Mouse (Mus musculus): ENCODE results near the gene Lrrc46.

Lrrc46 gene

GRCm38 (mm10) chr11:97048090-97048650 is 7.0 kb upstream of the Lrrc46 start:
- no peak for DNase-seq

GRCm38 (mm10) chr11:97045861-97046260 is 4.7 kb upstream of the Lrrc46 start:
- DNase-seq, result no peak

GRCm38 (mm10) chr11:97044902-97045301 is 3.7 kb upstream of the Lrrc46 start:
- no peak for DNase-seq

GRCm38 (mm10) chr11:97040301-97041021 is 746 bp downstream of the Lrrc46 start:
- no peak for DNase-seq

GRCm38 (mm10) chr11:97038881-97039280 is 2.3 kb downstream of the Lrrc46 start:
- no peak for DNase-seq

GRCm38 (mm10) chr11:97036141-97036540 is 5.1 kb downstream of the Lrrc46 start:
- DNase-seq, result no peak

DNA sequence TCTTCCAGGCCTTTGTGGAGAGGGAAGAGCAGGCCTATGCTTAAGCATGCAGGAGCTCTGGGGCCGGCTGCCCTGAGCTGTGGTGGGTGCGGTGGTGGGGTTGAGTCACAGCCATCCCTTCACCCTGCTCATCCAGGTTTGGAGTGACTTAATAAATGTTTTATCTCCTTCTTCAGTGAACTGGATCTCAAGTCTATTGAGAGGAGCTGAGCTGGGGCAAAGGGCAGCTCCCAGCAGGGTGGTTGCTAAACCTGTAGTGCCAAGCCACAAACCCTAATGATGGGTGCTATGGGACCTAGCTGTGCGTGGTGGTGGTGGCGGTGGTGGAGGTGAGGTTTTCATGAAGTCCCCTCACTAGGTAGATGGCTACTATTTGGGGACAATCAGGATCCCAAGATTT is 7.4 kb downstream of the Lrrc46 start:
- no peak for DNase-seq

- DNase-seq, result no peak
These were observed 8.7 kb downstream of the Lrrc46 start for GRCm38 (mm10) chr11:97032499-97032898.

DNA sequence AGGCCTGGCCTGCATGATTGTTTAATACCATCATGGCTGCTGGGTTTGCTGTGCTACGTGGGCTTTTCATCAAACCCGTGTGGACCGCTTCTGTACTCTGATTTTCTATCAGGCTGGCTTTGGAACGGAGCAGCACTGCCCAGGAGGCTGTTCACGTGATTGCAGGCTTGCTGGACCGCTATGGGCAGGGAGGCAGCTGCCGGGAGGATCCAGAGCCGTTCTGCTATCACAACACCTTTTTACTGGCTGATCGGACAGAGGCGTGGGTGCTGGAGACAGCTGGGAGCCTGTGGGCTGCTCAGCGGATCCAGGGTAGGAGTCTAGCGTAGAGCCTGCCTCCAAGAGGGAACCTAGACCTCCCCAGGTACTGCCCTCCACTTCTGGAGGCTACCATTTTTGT is 9.2 kb downstream of the Lrrc46 start:
- DNase-seq, result no peak

- no peak for DNase-seq
These were observed 10.8 kb downstream of the Lrrc46 start for GRCm38 (mm10) chr11:97030426-97030825.

GRCm38 (mm10) chr11:97029686-97030417 is 11.4 kb downstream of the Lrrc46 start, which contains the start of gene Scrn2:
Gene Scrn2 (plus strand): TSS chr11:97029938.
- peak; percentile 67 for DNase-seq

GRCm38 (mm10) chr11:97025721-97026344 is 15.4 kb downstream of the Lrrc46 start:
- DNase-seq, result peak; percentile 88

DNA sequence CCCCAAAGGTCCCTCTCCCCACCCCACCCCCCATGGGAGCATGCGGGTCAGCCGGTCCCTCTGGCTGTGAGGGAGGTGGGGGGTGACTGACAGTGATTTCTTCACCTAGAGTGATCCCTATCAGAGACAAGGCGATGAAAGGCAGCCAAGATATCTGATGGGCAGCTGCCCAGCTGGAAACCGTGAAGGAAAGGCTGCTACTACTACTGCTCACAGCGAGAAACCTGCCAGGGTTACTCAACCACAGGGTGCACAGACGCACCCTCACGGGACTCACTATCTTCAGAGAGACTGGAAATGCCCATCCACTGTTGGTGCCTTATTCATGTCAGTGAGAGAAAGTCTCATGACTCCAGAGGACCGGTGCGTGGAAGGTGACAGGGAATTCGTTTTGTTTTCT is 16.2 kb downstream of the Lrrc46 start:
- no peak for DNase-seq

DNA sequence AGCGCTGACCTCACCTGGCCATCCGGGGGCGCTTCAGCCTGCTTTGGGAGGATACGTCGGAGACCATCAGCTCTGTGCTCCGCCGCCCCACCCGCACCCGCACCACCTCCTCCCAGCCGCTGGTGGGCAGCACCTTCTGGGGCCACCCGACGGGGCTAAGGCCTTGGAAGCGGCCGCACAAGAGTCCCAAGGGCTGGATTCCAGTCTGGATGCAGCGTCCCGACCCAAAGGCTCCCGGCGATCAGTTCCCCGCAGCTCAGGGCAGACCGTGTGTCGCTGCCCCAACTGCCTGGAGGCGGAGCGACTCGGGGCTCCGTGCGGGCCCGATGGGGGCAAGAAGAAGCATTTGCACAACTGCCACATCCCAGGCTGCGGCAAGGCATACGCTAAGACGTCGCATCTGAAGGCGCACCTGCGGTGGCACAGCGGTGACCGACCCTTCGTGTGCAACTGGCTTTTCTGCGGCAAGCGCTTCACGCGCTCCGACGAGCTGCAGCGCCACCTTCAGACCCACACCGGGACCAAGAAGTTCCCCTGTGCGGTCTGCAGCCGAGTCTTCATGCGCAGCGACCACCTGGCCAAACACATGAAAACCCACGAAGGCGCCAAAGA is 19.2 kb downstream of the Lrrc46 start:
- DNase-seq, result peak; percentile 75

- DNase-seq, result no peak
These were observed 20.0 kb downstream of the Lrrc46 start for GRCm38 (mm10) chr11:97021121-97021765.

DNA sequence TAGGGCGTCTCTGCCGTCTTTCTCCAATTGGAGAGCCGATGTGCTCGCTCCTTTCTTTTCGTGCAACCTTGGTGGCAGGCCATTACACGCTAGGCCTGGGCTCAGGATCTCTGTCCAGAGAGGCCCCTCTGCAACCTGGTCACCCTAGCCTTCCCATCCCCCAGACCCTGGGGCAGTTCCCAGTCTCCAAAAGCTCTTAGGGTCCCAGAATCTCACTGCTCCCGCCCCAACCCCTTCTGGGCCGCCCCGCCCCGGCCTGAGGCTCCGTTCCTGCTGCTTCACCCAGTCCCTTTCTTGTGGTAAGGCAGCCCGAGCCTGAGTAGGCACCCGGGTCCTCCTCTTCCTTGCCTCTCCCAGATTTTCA is 21.9 kb downstream of the Lrrc46 start:
- no peak for DNase-seq

- no peak for DNase-seq
These were observed 22.4 kb downstream of the Lrrc46 start for GRCm38 (mm10) chr11:97018583-97019344.

DNA sequence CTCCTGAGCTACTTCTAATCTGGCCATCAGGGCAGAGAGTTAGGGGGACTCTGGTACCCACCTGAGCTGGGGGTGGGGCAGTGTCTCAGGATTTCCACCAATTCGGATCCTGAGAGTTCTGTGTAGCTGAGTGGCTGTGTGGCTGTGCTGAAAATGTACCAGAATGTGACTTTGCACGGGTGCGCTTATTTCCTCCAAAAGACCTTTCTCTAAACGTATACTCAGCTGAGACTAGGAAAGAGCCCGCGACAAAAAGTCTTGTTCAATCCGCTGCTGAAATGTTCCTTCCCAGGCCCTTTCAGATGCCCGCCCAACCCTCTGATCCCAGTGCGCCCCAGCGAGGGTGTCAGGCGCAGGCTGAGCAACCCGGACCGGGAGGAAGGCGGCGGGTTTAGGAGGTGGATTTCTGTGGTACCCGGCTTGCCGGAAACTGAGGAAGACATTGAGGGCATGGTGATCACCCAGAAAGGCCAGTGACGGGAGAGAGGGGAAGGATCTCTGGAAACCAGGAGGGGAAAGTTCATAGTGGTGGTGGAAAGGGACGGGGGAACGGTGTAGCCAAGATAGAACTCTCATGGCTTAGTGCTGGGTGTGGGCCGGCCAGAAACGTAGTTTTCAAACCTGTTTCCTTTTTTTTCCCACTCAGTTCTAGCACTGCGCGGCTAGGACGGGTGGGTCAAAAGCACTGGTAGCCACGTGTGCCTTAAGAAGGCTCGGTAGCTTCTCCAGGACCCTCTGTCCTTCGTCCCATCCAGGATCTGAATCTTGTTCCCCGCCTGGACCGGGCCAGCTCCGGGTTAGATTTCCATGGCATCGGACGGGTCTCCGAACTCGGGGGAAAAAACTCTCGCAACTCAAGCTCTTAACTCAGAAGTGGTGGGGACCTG is 23.3 kb downstream of the Lrrc46 start:
- no peak for DNase-seq

DNA sequence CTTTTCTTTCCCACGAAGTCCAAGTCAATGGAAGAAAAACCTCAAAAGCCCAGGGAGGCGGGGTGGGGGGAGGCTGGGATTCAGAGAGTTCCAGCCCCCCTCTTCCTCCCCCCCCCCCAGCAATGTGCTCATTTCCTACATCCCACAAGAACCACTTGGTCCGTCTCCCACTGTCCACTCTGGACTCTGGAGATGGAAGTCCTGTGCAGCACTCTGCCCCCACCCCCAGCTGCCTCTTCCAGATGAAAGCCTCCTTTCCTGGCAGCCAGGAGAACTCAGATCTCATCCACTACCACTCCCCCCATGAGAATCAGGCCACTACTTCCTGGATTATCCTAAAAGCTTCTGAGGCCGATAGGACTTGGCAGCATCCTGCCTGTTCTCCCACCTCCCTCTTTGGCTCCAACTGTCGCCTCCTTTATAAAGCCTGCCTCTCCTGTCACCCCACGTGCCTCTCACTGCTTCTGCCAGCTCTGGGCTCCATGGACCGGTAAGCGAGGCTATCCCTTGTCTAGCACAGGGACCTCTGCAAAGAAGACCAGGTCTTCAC is 28.0 kb downstream of the Lrrc46 start, which contains the start of gene Sp6:
TSS of gene Sp6 (plus strand) at position 274 of the 550 bp plus-strand sequence.
- no peak for DNase-seq

DNA sequence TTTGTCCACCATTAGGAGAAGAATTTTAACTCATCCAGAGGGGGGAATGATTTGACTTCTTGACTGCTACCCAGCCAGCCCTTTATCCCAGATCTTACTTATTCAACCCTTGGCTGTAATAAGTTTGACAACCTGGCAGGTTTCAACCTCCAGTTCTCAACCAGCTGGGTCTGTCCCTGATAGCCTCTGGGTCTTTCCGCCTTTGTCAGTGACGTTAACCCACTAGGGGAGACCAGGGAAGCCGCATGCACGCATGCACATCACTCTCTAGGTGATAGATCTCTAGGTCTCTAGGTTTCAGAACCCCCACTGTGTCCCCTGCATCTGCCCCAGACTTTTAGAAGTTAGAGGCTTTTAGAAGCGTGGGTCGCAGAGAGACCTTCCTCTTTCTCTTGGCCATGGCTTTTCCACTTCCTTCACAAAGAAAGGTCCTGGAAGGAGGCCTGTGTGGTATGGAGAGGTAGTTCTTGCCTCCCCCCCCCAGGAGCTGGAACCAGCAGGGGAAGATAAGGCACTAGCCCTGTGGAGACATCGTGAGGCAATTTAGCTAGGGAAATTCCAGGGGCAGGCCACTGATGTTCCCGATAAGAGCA is 31.9 kb downstream of the Lrrc46 start:
- no peak for DNase-seq

Data from right cerebral cortex, postnatal 14 days (tissue).